Mouse (Mus musculus) E14TG2a.4 (cell line): ENCODE measurements at regions not wholly inside any gene's neighbourhood (a gene's known extent, or its start where the extent isn't known, plus 50 kb on each side); places are given as distances from the start of the nearest gene placed in this dataset.

ENCODE experiments used
- H3K27me3 ChIP-seq: 2 replicates; pipeline ENCODE4 v1.6.1; 2014; ENCODE audit warnings: low read length, control low read depth; ENCODE audit not compliant: insufficient read depth
- H3K36me3 ChIP-seq: 2 replicates; pipeline ENCODE4 v1.6.1; 2014; ENCODE audit warnings: low read length, control low read depth; ENCODE audit not compliant: insufficient read depth
- H3K4me1 ChIP-seq: replicated peaks from 2 replicates; pipeline ENCODE4 v1.6.1; 2014; ENCODE audit warnings: low read depth, low read length, control low read depth
- H3K4me3 ChIP-seq: replicated peaks from 2 replicates; pipeline ENCODE4 v1.5.1; 2014; ENCODE audit warnings: mild to moderate bottlenecking, low read length
- H3K9me3 ChIP-seq: 2 replicates; pipeline ENCODE4 v1.6.1; 2014; ENCODE audit warnings: low read length, control low read depth
- CTCF ChIP-seq: conservative IDR thresholded peaks from 2 replicates; pipeline ENCODE4 v1.5.1; 2014; ENCODE audit warnings: low read length
- NANOG ChIP-seq: IDR thresholded peaks from 2 replicates; pipeline ENCODE4 v1.6.1; 2014; ENCODE audit warnings: borderline replicate concordance, low read length, mixed read lengths
- POU5F1 ChIP-seq: IDR thresholded peaks from 2 replicates; pipeline ENCODE4 v1.6.1; 2014; ENCODE audit warnings: low read length, borderline replicate concordance

DNA sequence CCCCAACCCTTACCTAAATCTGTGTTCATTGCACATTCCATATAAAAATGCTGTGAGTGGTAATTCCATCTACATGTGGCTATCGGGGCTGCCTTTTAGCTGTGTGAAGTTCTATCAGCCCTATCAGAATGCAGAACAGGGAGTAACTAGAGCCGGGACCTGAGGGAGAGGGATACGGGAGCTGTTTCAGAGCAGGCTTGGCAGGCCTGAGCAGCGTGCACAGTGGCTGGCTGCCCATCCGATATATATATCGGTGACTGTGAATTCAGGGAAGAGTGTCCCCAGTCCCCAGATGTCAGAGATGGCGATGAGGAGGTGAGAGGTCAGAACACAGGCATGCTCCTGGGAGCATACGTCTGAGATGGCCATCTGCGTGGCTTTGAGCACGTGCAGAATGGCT lies 79.0 kb downstream of the Arl4c start:
- H3K4me3 ChIP-seq = no peak overlapping the region
- TF ChIP-seq NANOG = no peak
- TF ChIP-seq CTCF = no peak
- no peak for TF ChIP-seq POU5F1
- H3K27me3 ChIP-seq = no peaks in the 10 kb centered on the region
- H3K4me1 ChIP-seq = peaks cover 24% of the 10 kb centered on the region
- peaks cover 8% of the 10 kb centered on the region; the same call in 1 of the 2 replicates for H3K9me3 ChIP-seq
- H3K36me3 ChIP-seq = no peaks in the 10 kb centered on the region

GRCm38 (mm10) chr1:88622356-88622755 lies 79.7 kb downstream of the Arl4c start:
- TF ChIP-seq CTCF (no peak), POU5F1 (no peak), NANOG (no peak)
- H3K4me1 ChIP-seq = peaks cover 24% of the 10 kb centered on the region
- peaks cover 14% of the 10 kb centered on the region for H3K9me3 ChIP-seq
- H3K4me3 ChIP-seq = no peak overlapping the region
- H3K27me3 ChIP-seq = no peaks in the 10 kb centered on the region
- H3K36me3 ChIP-seq = no peaks in the 10 kb centered on the region

DNA sequence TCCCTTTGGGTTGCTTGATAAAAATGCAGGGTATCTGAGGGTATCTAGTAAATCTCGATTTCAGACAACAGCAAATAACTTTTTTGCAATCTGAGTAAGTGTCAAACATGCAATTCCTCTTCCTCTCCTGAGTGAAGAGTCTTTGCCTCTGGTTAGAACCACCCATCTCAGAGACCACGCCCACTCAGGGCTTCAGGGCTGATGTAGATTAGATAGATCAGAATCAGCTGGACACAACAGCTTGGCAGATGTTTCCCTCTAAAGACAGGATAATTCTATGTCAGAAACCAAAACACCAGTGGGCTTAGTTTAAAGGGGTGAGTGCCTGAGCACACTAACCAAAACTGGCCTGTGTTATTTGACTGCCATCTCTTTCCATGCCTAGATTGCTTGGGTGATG lies 80.8 kb downstream of the Arl4c start:
- Histone ChIP-seq H3K4me3 (no peak overlapping the region), H3K27me3 (no peaks in the 10 kb centered on the region), H3K36me3 (no peaks in the 10 kb centered on the region), H3K4me1 (peaks cover 28% of the 10 kb centered on the region), H3K9me3 (peaks cover 14% of the 10 kb centered on the region)
- no peak for TF ChIP-seq CTCF
- TF ChIP-seq POU5F1 = no peak
- no peak for TF ChIP-seq NANOG

DNA sequence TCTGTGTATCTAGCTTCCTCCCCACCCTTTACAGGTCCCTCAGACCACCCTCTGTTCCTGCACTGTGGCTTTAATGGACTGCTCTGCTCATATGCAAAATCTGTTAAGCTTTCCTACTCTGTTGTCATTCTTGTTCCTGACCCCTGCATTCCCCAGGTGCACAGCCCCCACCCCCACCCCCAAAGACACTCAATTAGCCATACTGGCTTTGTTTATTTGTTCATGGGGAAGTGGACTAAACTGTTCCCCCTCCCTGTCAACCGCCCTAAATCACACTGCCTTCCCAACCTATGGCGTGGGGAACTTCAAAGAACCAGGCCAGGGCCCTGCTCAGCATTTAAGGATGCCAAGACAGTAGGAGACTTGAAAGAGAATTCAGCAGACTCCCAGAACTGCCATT lies 89.0 kb downstream of the Arl4c start:
- Histone ChIP-seq H3K27me3 (no peaks in the 10 kb centered on the region), H3K9me3 (peaks cover 18% of the 10 kb centered on the region), H3K4me3 (no peak overlapping the region), H3K4me1 (peaks cover 62% of the 10 kb centered on the region), H3K36me3 (no peaks in the 10 kb centered on the region)
- TF ChIP-seq NANOG = no peak
- no peak for TF ChIP-seq POU5F1
- no peak for TF ChIP-seq CTCF

- peaks cover 12% of the 10 kb centered on the region; the same call in 1 of the 2 replicates for H3K9me3 ChIP-seq
- no peak overlapping the region for H3K4me3 ChIP-seq
- TF ChIP-seq POU5F1 (no peak), CTCF (no peak), NANOG (no peak)
- H3K27me3 ChIP-seq = no peaks in the 10 kb centered on the region; the same call in 1 of the 2 replicates
- peaks cover 77% of the 10 kb centered on the region for H3K4me1 ChIP-seq
- no peaks in the 10 kb centered on the region for H3K36me3 ChIP-seq
Measured at GRCm38 (mm10) chr1:88611241-88611640, 90.8 kb downstream of the Arl4c start.

- no peak for TF ChIP-seq CTCF
- no peak for TF ChIP-seq NANOG
- TF ChIP-seq POU5F1 = no peak
- Histone ChIP-seq H3K9me3 (peaks cover 12% of the 10 kb centered on the region; the same call in 1 of the 2 replicates), H3K4me1 (peaks cover 77% of the 10 kb centered on the region)
Measured at GRCm38 (mm10) chr1:88610810-88611209, 91.2 kb downstream of the Arl4c start.

GRCm38 (mm10) chr1:88608826-88609225 lies 93.2 kb downstream of the Arl4c start:
- Histone ChIP-seq H3K4me3 (peak overlapping the region; percentile 50), H3K36me3 (no peaks in the 10 kb centered on the region), H3K9me3 (peaks cover 12% of the 10 kb centered on the region; the same call in 1 of the 2 replicates), H3K4me1 (peaks cover 94% of the 10 kb centered on the region), H3K27me3 (no peaks in the 10 kb centered on the region; the same call in 1 of the 2 replicates)
- TF ChIP-seq NANOG (no peak), POU5F1 (peak; percentile 40; the same call in 1 of the 2 replicates)

More at GRCm38 (mm10) chr1:88610810-88611209, 91.2 kb downstream of the Arl4c start:
- Histone ChIP-seq H3K4me3 (no peak overlapping the region), H3K27me3 (no peaks in the 10 kb centered on the region; the same call in 1 of the 2 replicates), H3K36me3 (no peaks in the 10 kb centered on the region)

DNA sequence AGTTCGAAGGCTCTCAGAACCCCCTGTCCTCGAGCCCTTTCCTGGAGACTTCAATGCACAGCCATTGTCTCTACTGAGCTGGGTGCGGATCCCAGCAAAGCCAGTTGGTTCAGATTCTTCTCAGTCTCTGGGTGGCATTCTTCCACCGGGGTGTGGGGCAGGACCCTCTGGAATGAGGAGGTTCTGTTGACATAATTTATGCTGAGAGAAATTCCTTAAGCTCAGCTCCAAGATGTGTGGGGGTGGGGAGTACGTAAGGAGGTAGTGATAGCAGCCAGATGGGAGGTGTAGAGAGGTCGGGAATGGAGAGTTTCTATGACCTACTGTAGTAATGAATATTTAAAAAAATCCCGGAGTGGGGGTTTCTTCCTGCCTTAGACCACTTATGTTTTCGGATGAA lies 93.8 kb downstream of the Arl4c start:
- no peaks in the 10 kb centered on the region for H3K36me3 ChIP-seq
- peaks cover 12% of the 10 kb centered on the region; the same call in 1 of the 2 replicates for H3K9me3 ChIP-seq
- H3K4me3 ChIP-seq = peak overlapping the region; percentile 50
- peaks cover 88% of the 10 kb centered on the region for H3K4me1 ChIP-seq
- TF ChIP-seq NANOG (no peak), CTCF (no peak), POU5F1 (no peak)
- H3K27me3 ChIP-seq = no peaks in the 10 kb centered on the region; the same call in 1 of the 2 replicates

DNA sequence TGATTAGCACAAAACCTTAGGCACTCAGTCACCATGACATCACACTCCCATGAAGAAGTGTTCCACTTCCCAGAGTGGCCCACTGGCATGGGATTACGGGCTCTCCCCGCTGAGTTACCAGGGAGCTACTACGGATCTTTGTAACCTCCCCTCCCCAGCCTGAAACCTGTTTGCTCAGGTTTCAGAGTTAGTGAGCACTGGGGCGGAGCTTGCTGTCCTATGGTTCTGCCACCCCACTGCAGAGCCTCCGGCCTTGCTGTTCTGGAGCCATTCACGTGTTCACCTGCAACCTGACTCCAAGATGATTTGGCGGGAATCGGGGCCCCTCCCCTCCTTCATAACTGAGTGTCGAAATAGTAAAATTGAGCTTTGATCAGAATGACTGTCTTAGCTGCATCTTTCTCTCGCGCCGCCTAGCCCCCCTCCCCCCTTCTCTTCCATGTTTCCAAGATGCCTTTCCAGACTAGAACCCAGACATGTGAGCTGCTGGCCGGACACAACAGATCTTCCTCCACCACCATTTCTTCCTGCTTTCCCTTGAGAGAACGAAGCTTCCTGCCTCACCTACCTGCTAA lies 95.8 kb upstream of the Glrp1 start:
- 0 out of 2 replicates have a peak, but pooled peaks cover 6% of the 10 kb centered on the region for H3K9me3 ChIP-seq

More for the DNA sequence above, 95.8 kb upstream of the Glrp1 start:
- TF ChIP-seq CTCF = no peak
- no peak for TF ChIP-seq NANOG
- no peak for TF ChIP-seq POU5F1
- Histone ChIP-seq H3K4me1 (peaks cover 80% of the 10 kb centered on the region), H3K4me3 (no peak overlapping the region), H3K27me3 (peaks cover 5% of the 10 kb centered on the region), H3K36me3 (no peaks in the 10 kb centered on the region)
